Mouse (Mus musculus) left cerebral cortex, postnatal 4 days (tissue): ENCODE results near the gene Fance. TPM values are rescaled to one million over a fixed set of nuclear protein-coding genes. Genes with fewer than 3 reads are reported as not detected.
A peak's percentile ranks its signal among the peaks of the same experiment; 100 is the strongest.

Experiments used
- DNase-seq: peaks from one replicate; pipeline ENCODE4 v3.0.0-alpha.2; 2022
- intact Hi-C: fragments of 180-260 bp; cut with DNase I; formaldehyde crosslinking; loops from one replicate; pipeline ENCODE4 v1.15.1; 2025
- total RNA-seq, 2 experiments: library from RNA; stranded (reverse); gene quantifications; 2 replicates each; pipeline ENCODE4 v1.2.3; 2021

Fance gene
- 10 to 100 TPM; 28.9 to 29.0 TPM for total RNA-seq

DNA sequence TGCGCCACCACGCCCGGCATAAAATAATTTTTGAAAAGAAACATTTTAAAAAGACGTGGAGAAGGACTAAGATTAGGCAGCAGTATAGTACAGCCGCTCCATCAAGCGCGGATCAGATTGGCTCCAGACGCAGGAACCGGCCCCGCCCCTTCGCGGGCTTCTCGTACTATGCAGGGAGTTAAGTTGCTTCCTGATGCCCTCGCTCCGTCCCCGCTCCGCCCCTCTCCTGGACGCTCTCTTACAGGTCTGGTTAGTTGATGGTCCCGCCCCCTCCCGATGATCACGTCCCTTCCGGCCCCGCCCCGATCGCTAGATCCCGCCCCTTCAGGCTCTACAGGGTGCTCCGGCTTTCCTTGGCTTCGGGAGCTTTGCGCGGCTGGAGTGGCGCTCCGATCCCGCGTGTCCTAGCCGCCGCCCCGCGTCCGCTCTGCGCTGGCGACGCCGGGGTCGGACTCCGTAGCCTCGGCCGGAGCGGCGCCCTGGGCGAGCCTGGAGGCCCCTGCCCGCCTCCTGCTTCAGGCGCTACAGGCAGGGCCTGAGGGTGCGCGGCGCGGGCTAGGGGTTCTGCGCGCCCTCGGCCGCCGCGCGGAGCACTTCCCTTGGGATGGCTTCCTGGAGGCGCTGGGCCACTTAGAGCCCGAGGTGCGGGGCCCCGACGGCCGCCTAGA, at the start of gene Fance:
Gene Fance, plus strand, starts transcription at position 308 of the 668 bp plus-strand sequence.
- DNase-seq: peak; percentile 98
- intact Hi-C loops: no loop called here

DNA sequence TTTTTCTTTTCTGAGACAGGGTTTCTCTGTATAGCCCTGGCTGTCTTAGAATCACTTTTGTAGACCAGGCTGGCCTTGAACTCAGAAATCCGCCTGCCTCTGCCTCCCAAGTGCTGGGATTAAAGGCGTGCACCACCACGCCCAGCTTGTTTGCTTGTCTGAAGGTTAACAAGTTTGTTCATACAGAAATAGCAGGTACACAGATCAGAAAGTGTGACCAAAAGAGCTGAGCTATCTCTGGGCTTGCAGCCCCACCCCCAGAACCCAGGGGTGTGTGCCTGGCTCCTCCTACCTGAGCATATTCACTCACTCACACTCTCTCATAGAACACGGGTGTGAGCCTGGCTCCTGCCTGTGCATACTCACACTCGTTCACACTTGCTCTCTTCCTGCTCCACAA, 46.1 kb upstream of the Fance start:
- intact Hi-C loops: no loop called here
- DNase-seq: no peak

DNA sequence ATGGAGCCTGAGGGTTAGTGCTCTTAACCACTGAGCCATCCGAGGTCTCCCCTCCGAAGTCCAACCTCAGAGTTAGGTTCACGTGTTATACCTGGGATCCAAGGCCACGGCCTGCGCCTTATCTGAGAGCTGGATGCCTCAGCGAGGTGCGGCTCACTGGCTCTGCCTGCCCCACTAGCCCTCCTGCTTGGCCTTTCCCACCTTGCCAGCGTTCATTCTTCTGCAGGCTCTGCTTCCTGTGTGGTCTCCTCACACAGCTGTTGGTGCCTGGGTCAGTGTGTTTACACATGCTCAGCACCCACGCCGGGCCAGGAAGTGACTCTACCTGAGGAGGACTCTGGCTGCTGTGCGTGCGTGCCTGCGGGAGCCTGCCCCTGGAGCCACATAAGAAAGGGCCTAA, 43.2 kb upstream of the Fance start:
- DNase-seq: no peak
- intact Hi-C loops: no loop called here

DNA sequence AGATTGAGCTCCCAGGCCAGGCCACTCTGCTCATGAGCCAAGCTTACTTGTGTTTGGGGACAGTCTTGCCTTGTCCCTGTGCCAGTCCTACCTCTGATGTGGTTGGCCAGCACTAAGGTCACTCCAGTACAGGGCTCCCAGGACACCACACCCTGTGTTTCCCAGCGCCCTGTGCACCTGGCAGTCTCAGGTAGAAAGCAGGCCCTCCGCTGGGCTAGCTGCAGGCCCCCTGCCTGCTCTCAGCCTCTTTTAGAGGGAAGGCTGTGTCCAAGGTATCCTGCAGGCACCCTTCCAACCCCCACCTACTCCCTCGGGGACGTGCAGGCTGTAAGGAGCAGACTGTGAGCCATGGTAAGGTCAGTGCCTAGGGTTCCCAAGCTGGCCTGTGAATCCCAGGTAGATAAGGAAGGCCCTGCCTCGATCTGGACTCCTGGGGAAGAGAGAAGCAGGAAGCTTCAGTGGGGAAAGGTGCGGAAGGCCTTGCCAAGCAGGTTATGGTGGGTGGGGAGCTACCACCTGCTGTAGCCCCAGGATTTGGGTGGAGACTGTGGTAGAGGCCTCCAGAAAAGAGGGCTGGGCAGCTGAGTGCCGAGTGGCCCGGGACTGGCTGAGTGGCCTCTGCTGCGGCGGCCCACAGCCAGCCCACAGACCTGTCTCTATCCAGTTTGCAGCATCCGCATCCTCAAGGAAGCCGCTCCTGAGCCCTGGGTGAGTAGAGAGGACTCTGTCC, 41.6 kb upstream of the Fance start:
- intact Hi-C loops: no loop called here
- DNase-seq: no peak

DNA sequence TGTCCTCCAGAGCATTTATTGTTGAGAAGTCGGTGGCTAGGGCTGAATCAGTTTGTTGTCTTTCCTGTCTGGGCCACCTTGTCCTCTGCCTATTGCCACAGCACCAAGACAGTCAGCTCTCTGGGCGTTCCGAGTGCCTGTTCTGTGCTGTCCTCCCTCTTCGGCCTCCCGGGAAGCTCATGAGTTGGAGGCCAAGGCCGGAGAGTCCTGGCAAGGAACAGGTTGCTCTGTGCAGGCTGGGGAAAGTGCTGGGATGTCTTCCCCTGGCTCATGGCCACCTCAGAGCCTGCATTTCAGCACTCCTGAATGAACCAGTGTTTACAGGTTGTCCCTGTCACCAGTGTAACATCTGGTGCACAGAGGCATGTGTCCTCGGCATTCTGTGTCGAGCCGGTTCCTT, 41.0 kb upstream of the Fance start:
- intact Hi-C loops: no loop called here
- DNase-seq: no peak

DNA sequence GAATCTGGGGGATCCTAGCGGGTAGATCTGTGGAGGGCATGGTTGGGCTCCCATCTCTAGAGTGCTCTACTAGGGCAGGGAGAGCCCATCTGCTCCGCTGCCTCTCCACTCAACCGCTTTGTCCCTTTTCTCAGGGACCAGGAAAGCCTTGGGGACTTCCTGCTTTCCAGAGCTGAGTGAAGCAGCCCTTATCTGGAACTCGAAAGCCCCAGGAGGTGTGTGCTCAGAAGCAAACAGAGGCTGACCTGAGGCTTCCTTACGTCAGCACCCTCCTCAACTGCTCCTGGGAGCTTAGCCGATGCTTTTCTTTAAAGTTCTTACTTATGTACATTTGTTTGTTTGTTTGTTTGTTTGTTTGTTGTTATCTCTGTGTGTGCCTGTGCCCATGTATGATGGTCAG, 40.5 kb upstream of the Fance start:
- DNase-seq: no peak
- intact Hi-C loops: no loop called here

DNA sequence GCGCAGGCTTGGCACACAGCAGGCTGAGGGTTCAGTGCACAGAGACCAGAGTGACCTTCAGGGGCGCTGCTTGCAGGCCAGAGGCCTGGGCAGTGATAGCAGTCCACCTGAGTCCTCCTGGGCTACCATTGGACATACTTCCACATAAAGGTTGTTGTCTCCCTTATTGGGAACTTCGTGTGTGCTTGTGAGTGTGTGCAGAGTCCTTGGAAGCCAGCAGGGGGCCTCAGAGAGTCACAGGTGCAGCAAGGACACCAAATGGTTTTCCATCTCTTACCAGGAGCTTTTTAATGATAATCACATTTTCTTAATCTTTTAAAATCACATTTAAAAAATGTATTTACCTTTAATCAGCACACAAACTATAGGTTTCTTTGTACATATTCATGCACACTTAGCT, 38.6 kb upstream of the Fance start:
- intact Hi-C loops: no loop called here
- DNase-seq: no peak

DNA sequence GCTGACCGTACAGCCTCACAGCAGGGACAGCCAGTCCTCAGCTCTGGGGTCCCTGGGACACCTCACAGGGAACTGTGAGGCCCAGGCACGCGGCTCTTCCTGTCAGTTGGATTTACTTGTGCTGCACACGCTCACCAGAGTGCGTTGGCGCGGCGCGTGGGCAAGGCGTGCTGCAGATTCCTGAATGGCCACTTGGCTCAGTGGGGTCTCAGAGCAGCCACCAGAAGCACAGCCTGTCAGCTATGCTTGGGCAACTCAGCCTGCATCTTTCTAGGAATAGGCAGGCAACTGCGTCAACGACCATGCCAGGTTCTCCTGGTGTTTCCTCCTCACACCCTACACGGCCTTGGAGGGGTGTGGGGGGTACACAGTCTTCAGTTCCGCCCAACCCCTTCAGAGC, 36.1 kb upstream of the Fance start:
- intact Hi-C loops: no loop called here
- DNase-seq: peak; percentile 37

DNA sequence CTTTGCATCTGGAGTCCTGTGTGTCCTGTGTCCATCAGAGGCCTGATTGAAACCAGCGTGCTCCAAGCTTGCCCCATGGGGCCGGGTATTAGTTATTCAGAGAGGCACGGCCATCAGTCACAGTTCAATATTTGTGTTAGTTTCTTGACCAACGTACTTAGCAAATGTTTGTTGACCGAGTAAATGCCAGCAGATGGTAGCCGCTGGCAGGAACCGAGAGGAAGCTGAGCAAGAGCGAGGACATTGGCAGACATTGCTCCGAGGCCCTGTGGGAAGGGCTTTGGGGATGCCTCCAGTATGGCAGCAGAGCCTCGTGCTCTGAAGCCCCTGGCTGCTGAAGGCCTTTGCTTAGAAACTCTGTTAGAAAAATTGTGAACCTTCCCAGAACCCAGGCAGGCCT, 35.6 kb upstream of the Fance start:
- intact Hi-C loops: no loop called here
- DNase-seq: peak; percentile 48

DNA sequence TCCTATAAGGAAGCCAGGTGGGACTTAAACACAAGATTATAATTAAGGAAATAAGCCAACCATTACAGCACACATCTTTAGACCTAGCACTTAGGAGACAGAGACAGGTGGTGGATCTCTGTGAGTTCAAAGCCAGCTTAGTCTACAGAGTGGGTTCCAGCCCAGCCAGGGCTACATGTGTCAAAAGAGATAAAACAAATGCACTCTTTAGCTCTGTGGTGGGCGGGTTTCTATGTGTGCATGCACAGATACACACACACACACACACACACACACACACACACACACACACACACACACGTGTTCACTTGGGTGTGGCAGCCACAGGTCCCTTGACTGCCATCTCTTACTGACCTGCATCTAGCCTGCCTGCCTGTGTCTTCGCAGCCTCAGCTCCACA, 35.2 kb upstream of the Fance start:
- intact Hi-C loops: no loop called here
- DNase-seq: no peak

DNA sequence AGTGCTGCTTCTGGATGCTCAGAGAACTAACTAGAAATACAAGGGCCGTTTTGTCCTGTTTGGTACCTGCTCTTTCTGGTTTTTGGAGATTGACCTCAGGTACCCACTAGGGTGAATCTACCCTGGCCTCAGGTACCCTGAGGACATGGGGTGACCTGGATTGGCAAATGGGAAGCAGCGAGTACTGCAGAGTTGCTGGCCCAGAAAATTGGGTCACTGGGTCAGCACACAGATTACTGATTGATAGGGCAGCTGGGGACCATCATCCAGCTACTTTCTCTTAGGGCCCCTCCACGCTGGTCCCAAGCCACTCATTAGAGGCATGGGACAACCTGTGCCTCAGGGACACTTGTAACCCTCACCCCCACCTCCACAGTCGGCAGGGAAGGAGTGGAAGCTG, 34.1 kb upstream of the Fance start:
- no peak for DNase-seq
- intact Hi-C loops: no loop called here

DNA sequence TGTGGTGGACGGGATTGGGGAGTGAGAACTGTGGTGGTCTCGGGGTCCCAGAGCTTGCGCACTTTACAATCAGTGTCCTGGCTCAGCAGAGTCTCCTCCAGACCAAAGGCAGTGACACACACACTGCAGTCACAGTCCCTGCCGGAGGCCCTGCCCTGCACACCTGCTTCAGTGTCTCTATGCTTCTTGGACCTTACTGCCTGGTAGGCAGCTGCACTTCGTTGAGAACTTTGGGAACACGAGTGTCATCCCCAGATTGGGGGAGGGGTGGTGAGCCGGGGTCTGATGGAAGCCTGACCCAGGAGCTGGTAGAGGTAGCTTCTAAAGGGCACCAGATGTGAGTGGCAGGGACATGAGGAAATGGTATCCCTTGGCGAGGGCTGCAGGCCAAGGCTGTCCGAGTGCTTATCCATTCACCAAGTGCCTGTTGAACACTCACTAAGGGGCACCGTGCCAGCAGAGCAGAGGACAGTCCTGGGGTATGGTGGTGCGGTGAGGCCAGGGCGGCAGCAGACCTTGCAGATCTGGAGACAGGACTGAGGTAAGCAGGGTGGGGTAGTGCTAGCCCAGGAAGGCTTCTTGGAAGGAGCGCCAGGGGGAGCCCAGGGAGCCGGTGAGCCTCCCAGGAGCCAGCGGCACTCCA, 33.4 kb upstream of the Fance start:
- intact Hi-C loops: no loop called here
- DNase-seq: peak; percentile 65

DNA sequence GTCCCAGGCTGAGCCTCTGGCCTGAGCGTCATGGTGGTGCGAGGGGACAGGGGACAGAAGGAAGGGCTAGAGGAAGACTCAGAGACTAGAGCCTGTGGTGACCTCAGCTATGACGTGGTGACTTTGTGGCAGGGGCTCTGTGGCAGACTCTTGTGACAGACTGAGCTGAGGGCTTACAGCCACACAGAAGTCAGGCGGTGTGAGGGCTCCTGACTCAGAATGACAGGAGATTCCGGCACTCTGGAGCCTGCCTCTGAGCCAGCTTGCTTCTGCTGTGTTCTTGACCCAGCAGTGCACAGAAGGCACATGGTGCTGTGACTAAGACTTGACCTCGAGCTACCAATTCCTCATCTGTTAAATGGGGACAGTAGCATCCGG, 32.9 kb upstream of the Fance start:
- intact Hi-C loops: no loop called here
- DNase-seq: no peak

DNA sequence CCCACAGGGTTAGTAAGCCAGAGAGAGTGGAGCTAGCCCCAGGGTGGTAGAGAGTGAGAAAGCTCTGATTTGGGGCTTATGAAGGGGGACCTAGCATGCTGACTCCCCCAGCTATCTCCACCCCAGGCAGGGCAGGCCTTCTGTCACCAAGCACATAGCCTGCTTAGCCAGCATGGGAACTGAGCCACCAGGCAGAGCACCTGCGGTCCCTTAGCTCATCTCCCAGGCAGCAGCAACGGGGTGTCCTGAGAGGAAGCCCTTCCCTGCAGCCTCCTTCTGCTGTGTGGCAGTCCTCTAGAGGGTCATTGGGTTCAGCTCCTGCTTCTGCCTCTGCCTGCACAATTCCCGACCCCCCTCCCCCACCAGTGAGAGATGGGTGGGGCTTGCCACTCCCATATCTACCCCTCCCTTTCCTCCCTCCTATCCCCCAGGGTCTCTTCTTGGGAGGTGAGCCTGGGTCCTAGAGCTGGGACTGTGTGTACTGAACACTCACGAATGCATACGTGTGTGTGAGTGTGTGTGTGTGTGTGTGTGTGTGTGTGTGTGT, 32.4 kb upstream of the Fance start:
- intact Hi-C loops: no loop called here
- no peak for DNase-seq

DNA sequence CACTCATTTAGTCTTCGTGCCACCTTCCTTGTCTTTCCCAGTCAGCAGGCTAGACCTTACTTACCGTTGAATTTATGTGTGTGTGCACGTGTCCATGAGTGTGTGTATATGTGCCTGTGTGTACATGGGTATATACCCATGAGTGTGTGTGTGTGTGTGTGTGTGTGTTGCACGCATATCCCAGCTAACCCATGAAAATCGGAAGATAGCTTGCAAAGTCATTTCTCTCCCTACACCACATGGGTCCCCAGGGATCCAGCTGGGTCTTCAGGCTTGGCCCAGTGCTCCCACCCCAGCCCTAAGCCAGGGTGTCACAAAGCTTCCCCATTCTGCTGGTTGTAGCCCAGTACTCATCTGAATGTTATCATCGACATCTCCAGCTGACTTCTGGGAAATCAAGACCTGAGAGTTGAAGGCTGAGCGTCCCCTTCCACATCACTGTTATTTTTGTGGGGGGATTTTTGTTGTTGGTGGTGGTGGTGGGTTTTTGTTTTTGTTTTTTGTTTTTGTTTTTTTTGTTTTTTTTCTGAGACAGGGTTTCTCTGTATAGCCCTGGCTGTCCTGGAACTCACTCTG, 31.4 kb upstream of the Fance start:
- intact Hi-C loops: no loop called here
- DNase-seq: no peak

DNA sequence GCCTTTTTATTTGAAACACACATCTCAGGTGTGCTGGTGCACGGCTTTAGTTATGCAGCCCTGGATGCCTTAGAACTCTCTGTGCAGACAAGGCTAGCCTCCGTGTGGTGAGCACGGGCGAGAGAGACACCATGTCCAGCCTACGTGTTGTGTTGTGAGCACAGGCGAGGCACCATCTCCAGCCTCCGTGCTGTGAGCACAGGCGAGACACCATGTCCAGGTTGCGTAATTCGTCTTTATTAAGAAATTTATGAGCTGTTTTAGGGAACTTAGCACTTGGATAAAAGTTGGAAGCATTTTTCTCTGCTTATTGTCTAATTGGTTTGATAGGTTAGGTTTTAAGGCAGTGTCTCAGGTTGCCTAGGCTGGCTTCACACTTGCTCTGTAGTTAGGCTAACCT, 30.1 kb upstream of the Fance start:
- intact Hi-C loops: no loop called here

DNA sequence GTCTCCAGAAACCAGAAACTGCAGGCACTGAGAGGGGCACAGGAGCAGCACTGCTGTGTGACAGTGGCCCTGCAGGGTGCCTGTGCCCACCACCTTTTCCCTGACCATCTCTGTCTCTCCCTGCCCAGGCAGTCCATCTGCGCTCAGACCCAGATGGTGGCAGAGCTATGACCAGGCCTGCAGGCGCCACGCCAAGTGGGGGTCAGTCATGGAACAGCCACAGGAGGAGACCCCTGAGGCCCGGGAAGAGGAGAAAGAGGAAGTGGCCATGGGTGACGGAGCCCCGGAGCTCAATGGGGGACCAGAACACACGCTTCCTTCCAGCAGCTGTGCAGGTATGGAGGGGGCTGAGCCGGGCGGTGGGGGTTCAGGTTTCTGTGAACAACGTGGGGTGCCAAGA, 27.2 kb upstream of the Fance start:
- intact Hi-C loops: no loop called here
- DNase-seq: peak; percentile 50

More for the DNA sequence above, 30.1 kb upstream of the Fance start:
- no peak for DNase-seq

DNA sequence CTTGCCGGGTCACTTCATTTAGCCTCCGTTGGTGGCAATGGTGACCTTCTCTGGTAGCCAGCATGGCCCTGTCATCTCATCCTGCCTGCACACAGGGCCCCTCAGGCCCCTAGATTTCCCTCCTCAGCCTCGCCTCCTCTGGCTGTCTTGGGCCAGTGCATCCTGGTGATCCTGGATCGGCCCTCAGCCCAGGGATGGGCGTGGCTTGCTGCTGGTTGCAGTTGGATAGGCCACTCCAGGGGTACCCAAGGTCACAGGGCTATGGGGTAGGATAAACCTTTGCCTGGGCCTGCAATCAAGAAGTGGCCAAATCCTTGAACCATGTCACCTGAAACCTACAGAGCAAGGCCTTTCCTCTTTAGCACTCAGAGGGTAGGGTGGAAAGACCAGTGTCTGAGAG, 26.4 kb upstream of the Fance start:
- intact Hi-C loops: no loop called here
- no peak for DNase-seq

DNA sequence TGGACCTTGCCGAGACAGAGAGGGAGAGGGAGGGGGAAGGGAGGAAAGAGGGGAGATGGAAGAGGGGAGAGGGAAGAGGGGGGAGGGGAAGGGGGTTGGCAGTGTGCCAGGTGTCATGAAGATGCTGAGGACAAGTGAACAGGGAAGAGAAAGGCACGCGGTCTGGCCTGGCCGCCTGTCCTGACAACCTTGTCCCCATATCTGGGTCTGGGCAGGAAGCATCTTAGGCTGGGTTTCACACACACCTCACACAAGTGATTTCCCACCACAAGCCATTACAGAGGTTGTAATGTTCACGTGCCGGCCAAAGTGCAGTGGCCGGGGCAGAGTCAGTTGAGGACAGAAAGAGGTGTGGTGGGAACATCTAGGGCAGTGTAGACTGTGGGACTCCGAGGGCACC, 25.7 kb upstream of the Fance start:
- DNase-seq: peak; percentile 51
- intact Hi-C loops: no loop called here

DNA sequence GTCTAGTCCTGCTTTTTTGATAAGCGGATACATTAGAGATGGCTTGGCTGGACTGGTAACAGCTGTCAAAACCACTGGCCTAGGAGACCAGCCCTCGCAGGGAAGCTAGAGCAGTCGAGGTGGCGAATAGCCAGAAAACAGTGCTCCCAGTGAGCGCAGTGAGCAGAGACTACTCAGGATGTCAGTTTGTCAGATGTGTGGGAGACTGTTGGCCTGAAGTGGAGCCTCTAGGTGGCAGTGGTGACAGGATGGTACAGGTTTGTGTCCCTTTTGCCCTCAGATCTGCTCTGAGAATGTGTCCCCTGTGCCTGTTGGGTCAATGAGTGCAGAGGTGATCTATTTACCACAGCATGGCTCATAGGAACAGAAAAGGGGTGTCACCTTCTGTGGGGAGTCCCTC, 25.3 kb upstream of the Fance start:
- intact Hi-C loops: no loop called here
- no peak for DNase-seq

DNA sequence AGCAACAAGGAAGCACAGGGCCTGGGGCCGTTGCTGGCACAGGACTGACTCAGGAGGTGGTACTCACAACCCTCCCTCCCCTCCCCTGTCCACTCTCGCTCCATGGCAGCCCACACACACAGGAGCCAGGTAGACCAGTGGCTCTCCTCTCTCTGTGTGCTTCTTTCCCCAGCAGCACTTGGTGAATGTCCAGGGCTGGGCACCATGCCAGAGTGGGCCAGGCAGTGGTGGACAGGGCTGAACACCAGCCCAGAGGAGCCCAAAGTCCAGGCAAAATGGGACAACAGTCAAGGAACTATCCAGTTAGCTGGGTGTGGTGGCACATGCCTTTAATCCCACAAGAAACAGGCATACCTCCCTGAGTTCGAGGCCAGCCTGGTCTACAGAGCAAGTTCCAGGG, 23.1 kb upstream of the Fance start:
- peak; percentile 71 for DNase-seq
- intact Hi-C loops: no loop called here

DNA sequence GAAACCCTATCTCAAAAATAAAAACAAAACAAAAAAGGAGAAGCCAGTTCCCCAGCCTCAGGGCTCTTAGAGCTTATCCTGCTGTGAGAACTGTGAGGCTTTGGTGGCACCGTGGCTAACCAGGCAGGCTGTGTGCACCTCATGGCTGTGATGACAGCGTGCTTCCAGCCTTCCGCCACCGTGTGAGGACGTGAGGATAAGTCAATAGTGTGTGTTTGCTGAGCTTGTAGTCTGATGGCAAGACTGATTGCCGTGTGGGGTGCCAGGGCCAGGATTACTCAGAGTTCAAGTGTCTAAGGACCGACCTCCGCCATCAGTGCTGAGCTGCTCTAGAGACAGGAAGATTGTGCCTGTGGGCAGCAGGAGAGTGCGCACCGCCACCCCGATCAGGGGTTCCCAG, 22.6 kb upstream of the Fance start:
- no peak for DNase-seq
- intact Hi-C loops: no loop called here
